Mouse (Mus musculus) right cerebral cortex, postnatal 25 days (tissue): ENCODE data around the gene Tspan5.

Experiments used
- DNase-seq: peaks from one replicate; pipeline ENCODE4 v3.0.0; 2022

Tspan5 gene

GRCm38 (mm10) chr3:138773871-138774606 lies 32.0 kb downstream of the Tspan5 start:
- DNase-seq = no peak

GRCm38 (mm10) chr3:138774607-138774943 lies 32.6 kb downstream of the Tspan5 start:
- no peak for DNase-seq

GRCm38 (mm10) chr3:138775926-138776715 lies 34.1 kb downstream of the Tspan5 start:
- DNase-seq = no peak

- no peak for DNase-seq
Observed at GRCm38 (mm10) chr3:138781492-138781891, 39.5 kb downstream of the Tspan5 start.

- no peak for DNase-seq
Observed at GRCm38 (mm10) chr3:138783859-138784640, 42.1 kb downstream of the Tspan5 start.

GRCm38 (mm10) chr3:138784641-138785025 lies 42.6 kb downstream of the Tspan5 start:
- DNase-seq = no peak

- peak; percentile 50 for DNase-seq
Observed at GRCm38 (mm10) chr3:138787758-138788488, 45.9 kb downstream of the Tspan5 start.

GRCm38 (mm10) chr3:138788489-138788850 lies 46.5 kb downstream of the Tspan5 start:
- no peak for DNase-seq

GRCm38 (mm10) chr3:138789275-138789674 lies 47.3 kb downstream of the Tspan5 start:
- no peak for DNase-seq

GRCm38 (mm10) chr3:138794533-138794932 lies 52.5 kb downstream of the Tspan5 start:
- peak; percentile 35 for DNase-seq

- no peak for DNase-seq
Observed at GRCm38 (mm10) chr3:138795951-138796350, 54.0 kb downstream of the Tspan5 start.

GRCm38 (mm10) chr3:138796583-138796982 lies 54.6 kb downstream of the Tspan5 start:
- DNase-seq = no peak

GRCm38 (mm10) chr3:138800664-138801411 lies 58.8 kb downstream of the Tspan5 start:
- DNase-seq = peak; percentile 42

- DNase-seq = no peak
Observed at GRCm38 (mm10) chr3:138801661-138802060, 59.7 kb downstream of the Tspan5 start.

GRCm38 (mm10) chr3:138802722-138803443 lies 60.9 kb downstream of the Tspan5 start:
- peak; percentile 40 for DNase-seq

GRCm38 (mm10) chr3:138803444-138804085 lies 61.6 kb downstream of the Tspan5 start:
- DNase-seq = no peak

GRCm38 (mm10) chr3:138804104-138805048 lies 62.4 kb downstream of the Tspan5 start:
- DNase-seq = no peak

- DNase-seq = no peak
Observed at GRCm38 (mm10) chr3:138807795-138808194, 65.8 kb downstream of the Tspan5 start.

GRCm38 (mm10) chr3:138809509-138809908 lies 67.5 kb downstream of the Tspan5 start:
- no peak for DNase-seq

GRCm38 (mm10) chr3:138812565-138812964 lies 70.6 kb downstream of the Tspan5 start:
- DNase-seq = no peak
